Mouse (Mus musculus): ENCODE measurements around the gene Mrps34. TPM values are rescaled to one million over a fixed set of nuclear protein-coding genes. Genes with fewer than 3 reads are reported as not detected.

Mrps34 gene
- polyA plus RNA-seq, 1 experiment from 2014 or later: 89.9 TPM

GRCm38 (mm10) chr17:24885356-24886133 lies 9.4 kb upstream of the Mrps34 start:
- Histone ChIP-seq H3K27ac (no peak overlapping the region), H3K4me1 (peaks cover 22% of the 10 kb centered on the region), H3K4me3 (peak overlapping the region; percentile 62), H3K4me2 (replicated peaks) (peak overlapping the region; percentile 91), H3K9ac (peak overlapping the region; percentile 51), H3K36me3 (peaks cover 34% of the 10 kb centered on the region), H3K27me3 (replicated peaks) (no peaks in the 10 kb centered on the region), H3K9me3 (no peaks in the 10 kb centered on the region)
- WGBS: 28% methylated on average over 22 of the region's 22 CpGs
- ATAC-seq (ENCODE audit: low FRiP score, low read depth): no peak

- peaks cover 22% of the 10 kb centered on the region for H3K4me1 ChIP-seq
- H3K4me2 ChIP-seq (replicated peaks): peak within 1 kb of the TSS; percentile 97
- peak; percentile 95 for ATAC-seq (ENCODE audit: low FRiP score, low read depth)
- peak within 1 kb of the TSS; percentile 89 for H3K4me3 ChIP-seq
- no peaks in the 10 kb centered on the region for H3K9me3 ChIP-seq
- H3K27me3 ChIP-seq (replicated peaks): no peaks in the 10 kb centered on the region
- H3K27ac ChIP-seq: peak within 1 kb of the TSS; percentile 64
- H3K36me3 ChIP-seq: peaks cover 42% of the 10 kb centered on the region
- peak within 1 kb of the TSS; percentile 86 for H3K9ac ChIP-seq
- under 1% methylated on average over 69 of the region's 69 CpGs for WGBS
Measured at GRCm38 (mm10) chr17:24886134-24886931, 8.6 kb upstream of the Mrps34 start, which contains the start of the genes Nubp2 and Spsb3. Gene Nubp2 (minus strand): TSS chr17:24886349. Gene Spsb3 (plus strand): TSS chr17:24886643.

- H3K9me3 ChIP-seq: no peaks in the 10 kb centered on the region
- ATAC-seq (ENCODE audit: low FRiP score, low read depth): peak; percentile 61
- H3K4me2 ChIP-seq (replicated peaks): peak overlapping the region; percentile 97
- no peak overlapping the region for H3K27ac ChIP-seq
- no peaks in the 10 kb centered on the region for H3K27me3 ChIP-seq (replicated peaks)
- peaks cover 48% of the 10 kb centered on the region for H3K36me3 ChIP-seq
- H3K4me1 ChIP-seq: peaks cover 22% of the 10 kb centered on the region
- peak overlapping the region; percentile 86 for H3K9ac ChIP-seq
- peak overlapping the region; percentile 89 for H3K4me3 ChIP-seq
- WGBS: 2% methylated on average over 18 of the region's 18 CpGs
Measured at GRCm38 (mm10) chr17:24886932-24887271, 8.0 kb upstream of the Mrps34 start.

- peaks cover 22% of the 10 kb centered on the region for H3K4me1 ChIP-seq
- peak overlapping the region; percentile 86 for H3K9ac ChIP-seq
- peak overlapping the region; percentile 97 for H3K4me2 ChIP-seq (replicated peaks)
- WGBS: 69% methylated on average over 18 of the region's 18 CpGs
- H3K27ac ChIP-seq: no peak overlapping the region
- no peaks in the 10 kb centered on the region for H3K27me3 ChIP-seq (replicated peaks)
- peaks cover 52% of the 10 kb centered on the region for H3K36me3 ChIP-seq
- no peaks in the 10 kb centered on the region for H3K9me3 ChIP-seq
- H3K4me3 ChIP-seq: peak overlapping the region; percentile 89
- no peak for ATAC-seq (ENCODE audit: low FRiP score, low read depth)
Measured at GRCm38 (mm10) chr17:24887291-24888080, 7.4 kb upstream of the Mrps34 start.

- H3K4me3 ChIP-seq: no peak overlapping the region
- no peak for ATAC-seq (ENCODE audit: low FRiP score, low read depth)
- H3K4me2 ChIP-seq (replicated peaks): no peak overlapping the region
- 88% methylated on average over 3 of the region's 3 CpGs for WGBS
- H3K27me3 ChIP-seq (replicated peaks): no peaks in the 10 kb centered on the region
- H3K27ac ChIP-seq: no peak overlapping the region
- no peak overlapping the region for H3K9ac ChIP-seq
- peaks cover 27% of the 10 kb centered on the region for H3K4me1 ChIP-seq
- H3K9me3 ChIP-seq: no peaks in the 10 kb centered on the region
- H3K36me3 ChIP-seq: peaks cover 50% of the 10 kb centered on the region
Measured at GRCm38 (mm10) chr17:24888862-24889261, 6.1 kb upstream of the Mrps34 start.

GRCm38 (mm10) chr17:24890151-24891092 lies 4.5 kb upstream of the Mrps34 start:
- Histone ChIP-seq H3K4me3 (no peak overlapping the region), H3K27me3 (replicated peaks) (no peaks in the 10 kb centered on the region), H3K36me3 (peaks cover 44% of the 10 kb centered on the region), H3K9me3 (no peaks in the 10 kb centered on the region), H3K27ac (no peak overlapping the region), H3K4me1 (peaks cover 30% of the 10 kb centered on the region), H3K4me2 (replicated peaks) (no peak overlapping the region), H3K9ac (no peak overlapping the region)
- ATAC-seq (ENCODE audit: low FRiP score, low read depth): no peak
- WGBS: 89% methylated on average over 19 of the region's 19 CpGs

- Histone ChIP-seq H3K4me3 (no peak overlapping the region), H3K9me3 (no peaks in the 10 kb centered on the region), H3K9ac (no peak overlapping the region), H3K36me3 (peaks cover 44% of the 10 kb centered on the region), H3K4me2 (replicated peaks) (no peak overlapping the region), H3K4me1 (peaks cover 35% of the 10 kb centered on the region), H3K27ac (no peak overlapping the region), H3K27me3 (replicated peaks) (no peaks in the 10 kb centered on the region)
- 89% methylated on average over 13 of the region's 13 CpGs for WGBS
- no peak for ATAC-seq (ENCODE audit: low FRiP score, low read depth)
Measured at GRCm38 (mm10) chr17:24891321-24891720, 3.6 kb upstream of the Mrps34 start.

GRCm38 (mm10) chr17:24892785-24893184 lies 2.1 kb upstream of the Mrps34 start:
- H3K9me3 ChIP-seq: no peaks in the 10 kb centered on the region
- no peak overlapping the region for H3K4me3 ChIP-seq
- H3K9ac ChIP-seq: no peak overlapping the region
- H3K27ac ChIP-seq: no peak overlapping the region
- no peaks in the 10 kb centered on the region for H3K27me3 ChIP-seq (replicated peaks)
- H3K4me2 ChIP-seq (replicated peaks): 0 out of 2 replicates have a peak overlapping the region, but pooled peaks have one; percentile 99
- no peak for ATAC-seq (ENCODE audit: low FRiP score, low read depth)
- 91% methylated on average over 12 of the region's 12 CpGs for WGBS
- peaks cover 39% of the 10 kb centered on the region for H3K4me1 ChIP-seq
- H3K36me3 ChIP-seq: peaks cover 54% of the 10 kb centered on the region

GRCm38 (mm10) chr17:24893276-24893675 lies 1.6 kb upstream of the Mrps34 start:
- no peak for ATAC-seq (ENCODE audit: low FRiP score, low read depth)
- Histone ChIP-seq H3K4me1 (peaks cover 38% of the 10 kb centered on the region), H3K9me3 (no peaks in the 10 kb centered on the region), H3K9ac (no peak overlapping the region), H3K4me2 (replicated peaks) (0 out of 2 replicates have a peak overlapping the region, but pooled peaks have one; percentile 99), H3K27me3 (replicated peaks) (no peaks in the 10 kb centered on the region), H3K36me3 (peaks cover 58% of the 10 kb centered on the region), H3K27ac (no peak overlapping the region), H3K4me3 (no peak overlapping the region)
- WGBS: 97% methylated on average over 2 of the region's 2 CpGs

GRCm38 (mm10) chr17:24894061-24894994 lies 588 bp upstream of the Mrps34 start:
- H3K36me3 ChIP-seq: peaks cover 65% of the 10 kb centered on the region

More at GRCm38 (mm10) chr17:24894061-24894994, 588 bp upstream of the Mrps34 start:
- H3K27me3 ChIP-seq (replicated peaks): no peaks in the 10 kb centered on the region
- no peaks in the 10 kb centered on the region for H3K9me3 ChIP-seq
- peak overlapping the region; percentile 87 for H3K9ac ChIP-seq
- ATAC-seq (ENCODE audit: low FRiP score, low read depth): 0 out of 2 replicates have a peak, but pooled peaks have one; percentile 14
- peaks cover 38% of the 10 kb centered on the region for H3K4me1 ChIP-seq
- H3K27ac ChIP-seq: peak overlapping the region; percentile 26; the same call in 1 of the 2 replicates
- H3K4me3 ChIP-seq: peak overlapping the region; percentile 94
- 12% methylated on average over 31 of the region's 31 CpGs for WGBS
- peak overlapping the region; percentile 99 for H3K4me2 ChIP-seq (replicated peaks)

Data from neural tube, embryonic 12.5 days (tissue).